Mouse (Mus musculus): ENCODE measurements around the gene Rnf5. TPM values are rescaled to one million over a fixed set of nuclear protein-coding genes. Genes with fewer than 3 reads are reported as not detected.

Rnf5 gene
- polyA plus RNA-seq, 1 experiment from 2014 or later, result 104 TPM

DNA sequence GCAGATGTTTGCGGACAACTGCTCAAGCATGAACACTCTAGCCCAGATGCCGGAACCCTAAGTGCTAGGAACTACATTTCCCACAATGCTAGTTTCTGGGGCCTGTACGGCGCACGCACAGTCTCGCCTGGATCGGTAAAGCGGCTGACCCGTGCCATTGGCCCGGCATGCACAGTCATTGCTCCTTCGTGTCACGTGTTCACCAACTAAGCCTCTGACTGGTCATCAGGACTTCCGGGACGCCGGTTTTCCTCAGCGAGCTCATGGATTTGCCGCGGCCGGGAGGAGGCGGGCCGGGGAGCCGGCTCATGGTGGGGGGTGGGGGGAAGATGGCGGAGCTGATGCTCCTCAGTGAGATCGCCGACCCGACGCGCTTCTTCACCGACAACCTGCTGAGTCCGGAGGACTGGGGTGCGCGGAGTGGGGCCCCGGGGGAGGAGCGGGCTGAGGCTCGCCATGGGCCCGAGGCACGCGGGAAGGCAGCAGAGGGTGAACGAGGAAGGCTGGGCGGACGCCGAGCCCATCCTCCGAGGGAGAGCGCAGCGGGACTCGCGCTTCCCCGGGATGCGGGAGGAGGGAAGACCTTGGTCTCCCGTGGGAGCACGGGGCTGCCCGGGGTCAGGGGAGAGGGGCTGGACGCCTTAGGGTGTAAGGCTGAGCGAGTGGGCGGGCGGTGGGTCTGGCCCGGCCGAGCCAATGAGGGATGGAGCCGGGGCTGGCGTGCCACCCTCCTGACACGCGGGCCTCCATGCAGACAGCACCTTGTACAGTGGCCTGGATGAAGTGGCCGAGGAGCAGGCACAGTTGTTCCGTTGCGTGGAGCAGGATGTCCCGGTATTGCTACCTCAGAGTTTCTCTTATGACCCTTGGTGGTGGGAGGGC is 43.7 kb upstream of the Rnf5 start, which contains the start of gene Atf6b:
TSS of gene Atf6b (plus strand) at position 241 of the 882 bp plus-strand sequence.
- Histone ChIP-seq H3K4me3 (ENCODE audit: low read depth, low read length) (peak within 1 kb of the TSS; percentile 91), H3K9me3 (ENCODE audit: control insufficient read depth, low read depth, low read length) (no peaks in the 10 kb centered on the region), H3K27me3 (ENCODE audit: control insufficient read depth, insufficient read depth, low read length) (no peaks in the 10 kb centered on the region), H3K36me3 (ENCODE audit: control insufficient read depth, insufficient read depth, low read length) (peaks cover 27% of the 10 kb centered on the region), H3K4me2 (replicated peaks; ENCODE audit: low read depth, low read length) (peak within 1 kb of the TSS; percentile 91), H3K9ac (replicated peaks; ENCODE audit: low read depth, low read length) (peak within 1 kb of the TSS; percentile 84), H3K27ac (ENCODE audit: low read length) (peak within 1 kb of the TSS; percentile 49), H3K4me1 (ENCODE audit: control insufficient read depth, insufficient read depth, low read length) (peaks cover 6% of the 10 kb centered on the region; the same call in 1 of the 2 replicates)
- peak; percentile 97 for ATAC-seq (ENCODE audit: insufficient number of reproducible peaks, insufficient read depth, low FRiP score, low read depth)
- WGBS, result 1% methylated on average over 64 of the region's 66 CpGs

DNA sequence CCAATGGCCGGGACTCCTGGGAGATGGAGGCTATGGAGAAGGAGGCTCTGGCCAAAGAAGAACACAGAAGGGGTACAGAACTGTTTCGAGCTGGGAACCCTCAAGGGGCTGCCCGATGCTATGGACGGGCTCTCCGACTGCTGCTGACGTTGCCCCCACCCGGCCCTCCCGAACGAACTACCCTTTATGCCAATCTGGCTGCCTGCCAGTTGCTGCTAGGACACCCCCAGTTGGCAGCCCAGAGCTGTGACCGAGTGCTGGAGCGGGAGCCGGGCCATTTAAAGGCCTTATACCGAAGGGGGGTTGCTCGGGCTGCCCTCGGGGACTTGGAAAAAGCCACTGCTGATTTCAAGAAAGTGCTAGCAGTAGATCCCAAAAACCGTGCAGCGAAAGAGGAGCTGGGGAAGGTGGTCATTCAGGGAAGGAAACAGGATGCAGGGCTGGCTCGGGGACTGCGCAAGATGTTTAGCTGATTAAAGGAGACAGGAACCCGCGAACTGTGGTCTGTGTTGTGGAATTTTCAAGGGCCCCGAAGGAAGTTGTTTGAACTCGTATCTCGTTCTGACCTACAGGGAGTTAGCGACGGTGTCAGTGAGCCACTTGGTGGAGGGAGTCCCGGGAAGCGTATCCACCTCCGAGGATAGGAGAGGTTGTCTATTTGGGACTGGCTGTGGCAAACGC is 42.5 kb upstream of the Rnf5 start:
- no peak for ATAC-seq (ENCODE audit: insufficient number of reproducible peaks, insufficient read depth, low FRiP score, low read depth)
- peaks cover 8% of the 10 kb centered on the region; the same call in 1 of the 2 replicates for H3K4me1 ChIP-seq (ENCODE audit: control insufficient read depth, insufficient read depth, low read length)
- WGBS, result 88% methylated on average over 30 of the region's 30 CpGs
- no peak overlapping the region for H3K27ac ChIP-seq (ENCODE audit: low read length)
- H3K9me3 ChIP-seq (ENCODE audit: control insufficient read depth, low read depth, low read length), result no peaks in the 10 kb centered on the region
- H3K4me3 ChIP-seq (ENCODE audit: low read depth, low read length), result 0 out of 2 replicates have a peak overlapping the region, but pooled peaks have one; percentile 91
- H3K9ac ChIP-seq (replicated peaks; ENCODE audit: low read depth, low read length), result no peak overlapping the region
- H3K4me2 ChIP-seq (replicated peaks; ENCODE audit: low read depth, low read length), result no peak overlapping the region
- H3K27me3 ChIP-seq (ENCODE audit: control insufficient read depth, insufficient read depth, low read length), result no peaks in the 10 kb centered on the region
- H3K36me3 ChIP-seq (ENCODE audit: control insufficient read depth, insufficient read depth, low read length), result peaks cover 15% of the 10 kb centered on the region

DNA sequence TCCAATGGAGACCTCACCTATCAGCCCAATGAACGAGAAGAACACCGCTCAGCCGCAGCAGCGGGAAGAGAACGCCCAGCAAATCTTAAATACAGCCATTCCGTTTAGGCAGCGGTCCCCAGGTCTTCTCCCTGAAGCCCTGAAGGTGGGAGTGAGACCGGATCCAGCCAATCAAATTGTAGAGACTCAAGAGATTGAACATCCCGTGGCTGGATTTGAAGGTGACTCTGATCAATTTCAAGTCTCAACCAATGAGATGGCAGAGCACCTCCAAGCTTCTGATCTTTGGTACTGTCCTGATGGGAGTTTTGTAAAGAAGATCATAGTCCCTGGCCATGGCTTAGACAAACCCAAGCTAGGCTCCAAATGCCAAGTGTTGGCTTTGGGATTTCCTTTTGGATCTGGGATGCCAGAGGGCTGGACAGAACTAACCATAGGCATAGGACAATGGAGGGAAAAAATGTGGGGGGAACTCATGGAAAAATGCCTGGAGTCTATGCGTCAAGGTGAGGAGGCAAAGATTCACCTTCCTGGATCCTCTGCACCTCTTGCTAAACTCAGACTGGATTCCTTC is 41.9 kb upstream of the Rnf5 start:
- Histone ChIP-seq H3K4me1 (ENCODE audit: control insufficient read depth, insufficient read depth, low read length) (peaks cover 14% of the 10 kb centered on the region; the same call in 1 of the 2 replicates), H3K27ac (ENCODE audit: low read length) (no peak overlapping the region), H3K9me3 (ENCODE audit: control insufficient read depth, low read depth, low read length) (no peaks in the 10 kb centered on the region), H3K9ac (replicated peaks; ENCODE audit: low read depth, low read length) (peak overlapping the region; percentile 56; the same call in 1 of the 2 replicates), H3K27me3 (ENCODE audit: control insufficient read depth, insufficient read depth, low read length) (no peaks in the 10 kb centered on the region), H3K4me3 (ENCODE audit: low read depth, low read length) (peak overlapping the region; percentile 52), H3K4me2 (replicated peaks; ENCODE audit: low read depth, low read length) (peak overlapping the region; percentile 60), H3K36me3 (ENCODE audit: control insufficient read depth, insufficient read depth, low read length) (peaks cover 8% of the 10 kb centered on the region)
- 49% methylated on average over 10 of the region's 10 CpGs for WGBS
- ATAC-seq (ENCODE audit: insufficient number of reproducible peaks, insufficient read depth, low FRiP score, low read depth), result no peak

DNA sequence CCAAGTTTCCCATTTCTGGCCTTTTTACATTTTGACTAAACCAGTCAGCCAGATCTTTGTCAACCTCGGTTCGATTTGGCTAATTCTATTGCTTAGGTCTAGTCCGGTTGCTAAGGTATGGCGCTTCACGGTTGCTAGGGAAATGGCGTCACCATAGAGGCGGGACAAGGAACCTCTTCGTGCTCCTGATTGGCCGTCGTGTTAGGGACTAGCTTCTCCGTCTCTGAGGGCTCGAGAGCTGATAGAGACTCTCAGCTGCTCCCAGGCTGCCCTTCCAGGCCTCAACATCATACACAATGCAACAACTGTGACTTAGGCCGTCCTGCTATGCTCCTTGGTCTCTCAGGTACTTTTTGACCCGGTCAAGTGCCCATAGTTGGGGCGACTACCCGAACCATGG is 41.1 kb upstream of the Rnf5 start, which contains the start of gene Fkbpl:
TSS of gene Fkbpl (plus strand) at position 157 of the 400 bp plus-strand sequence.
- under 1% methylated on average over 16 of the region's 16 CpGs for WGBS
- peak within 1 kb of the TSS; percentile 52 for H3K4me3 ChIP-seq (ENCODE audit: low read depth, low read length)
- H3K27ac ChIP-seq (ENCODE audit: low read length), result peak within 1 kb of the TSS; percentile 63; the same call in 1 of the 2 replicates
- H3K36me3 ChIP-seq (ENCODE audit: control insufficient read depth, insufficient read depth, low read length), result peaks cover 3% of the 10 kb centered on the region; the same call in 1 of the 2 replicates
- no peaks in the 10 kb centered on the region for H3K9me3 ChIP-seq (ENCODE audit: control insufficient read depth, low read depth, low read length)
- peaks cover 14% of the 10 kb centered on the region; the same call in 1 of the 2 replicates for H3K4me1 ChIP-seq (ENCODE audit: control insufficient read depth, insufficient read depth, low read length)
- H3K27me3 ChIP-seq (ENCODE audit: control insufficient read depth, insufficient read depth, low read length), result no peaks in the 10 kb centered on the region
- H3K4me2 ChIP-seq (replicated peaks; ENCODE audit: low read depth, low read length), result peak within 1 kb of the TSS; percentile 60
- H3K9ac ChIP-seq (replicated peaks; ENCODE audit: low read depth, low read length), result peak within 1 kb of the TSS; percentile 56
- ATAC-seq (ENCODE audit: insufficient number of reproducible peaks, insufficient read depth, low FRiP score, low read depth), result peak; percentile 82

DNA sequence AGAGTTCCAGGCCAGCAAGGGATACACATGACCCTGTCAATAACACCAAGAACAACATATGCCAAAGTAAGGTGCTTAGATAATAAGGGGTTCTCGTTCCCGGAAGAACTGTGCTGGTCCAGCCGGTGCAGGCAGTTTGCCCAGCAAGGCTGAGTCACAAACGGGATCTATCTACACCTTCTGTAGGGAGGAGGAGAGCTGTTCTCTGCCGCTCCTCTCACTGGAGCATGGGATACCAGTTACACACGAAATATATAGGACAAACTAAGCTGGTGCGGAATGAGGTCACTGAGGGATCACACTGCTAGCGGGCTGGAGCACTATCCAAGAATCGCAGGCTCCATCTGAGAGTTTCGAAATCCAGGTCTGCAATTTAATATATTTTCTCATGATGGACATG is 40.5 kb upstream of the Rnf5 start:
- WGBS, result 85% methylated on average over 10 of the region's 10 CpGs
- H3K9ac ChIP-seq (replicated peaks; ENCODE audit: low read depth, low read length), result no peak overlapping the region
- peaks cover 14% of the 10 kb centered on the region; the same call in 1 of the 2 replicates for H3K4me1 ChIP-seq (ENCODE audit: control insufficient read depth, insufficient read depth, low read length)
- ATAC-seq (ENCODE audit: insufficient number of reproducible peaks, insufficient read depth, low FRiP score, low read depth), result no peak
- H3K27me3 ChIP-seq (ENCODE audit: control insufficient read depth, insufficient read depth, low read length), result no peaks in the 10 kb centered on the region
- no peak overlapping the region for H3K4me2 ChIP-seq (replicated peaks; ENCODE audit: low read depth, low read length)
- H3K9me3 ChIP-seq (ENCODE audit: control insufficient read depth, low read depth, low read length), result no peaks in the 10 kb centered on the region
- no peak overlapping the region for H3K27ac ChIP-seq (ENCODE audit: low read length)
- H3K36me3 ChIP-seq (ENCODE audit: control insufficient read depth, insufficient read depth, low read length), result no peaks in the 10 kb centered on the region
- H3K4me3 ChIP-seq (ENCODE audit: low read depth, low read length), result no peak overlapping the region

DNA sequence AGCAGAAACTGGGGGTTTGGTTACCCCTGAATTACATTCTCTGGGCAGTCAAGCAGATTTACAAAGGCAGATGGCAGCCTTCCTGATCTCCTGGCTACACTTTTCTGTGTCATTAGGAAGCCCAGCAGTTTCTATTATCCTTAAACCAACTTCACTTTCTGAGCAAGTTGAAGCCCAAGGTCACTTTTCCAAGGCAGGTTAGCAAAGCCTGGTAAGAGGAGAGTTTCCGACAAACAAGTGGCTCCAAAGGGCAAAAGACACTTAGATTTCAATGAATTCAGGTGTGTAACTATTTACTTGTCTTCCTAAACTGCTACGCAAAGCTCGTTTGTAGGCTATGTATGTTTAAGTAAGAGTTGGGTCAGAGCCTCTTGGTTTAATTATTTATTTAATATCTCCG is 39.9 kb upstream of the Rnf5 start:
- Histone ChIP-seq H3K4me2 (replicated peaks; ENCODE audit: low read depth, low read length) (no peak overlapping the region), H3K9me3 (ENCODE audit: control insufficient read depth, low read depth, low read length) (no peaks in the 10 kb centered on the region), H3K4me3 (ENCODE audit: low read depth, low read length) (no peak overlapping the region), H3K36me3 (ENCODE audit: control insufficient read depth, insufficient read depth, low read length) (no peaks in the 10 kb centered on the region), H3K9ac (replicated peaks; ENCODE audit: low read depth, low read length) (no peak overlapping the region), H3K4me1 (ENCODE audit: control insufficient read depth, insufficient read depth, low read length) (peaks cover 14% of the 10 kb centered on the region; the same call in 1 of the 2 replicates), H3K27ac (ENCODE audit: low read length) (no peak overlapping the region), H3K27me3 (ENCODE audit: control insufficient read depth, insufficient read depth, low read length) (no peaks in the 10 kb centered on the region)
- WGBS, result 87% methylated on average over 4 of the region's 4 CpGs
- no peak for ATAC-seq (ENCODE audit: insufficient number of reproducible peaks, insufficient read depth, low FRiP score, low read depth)

DNA sequence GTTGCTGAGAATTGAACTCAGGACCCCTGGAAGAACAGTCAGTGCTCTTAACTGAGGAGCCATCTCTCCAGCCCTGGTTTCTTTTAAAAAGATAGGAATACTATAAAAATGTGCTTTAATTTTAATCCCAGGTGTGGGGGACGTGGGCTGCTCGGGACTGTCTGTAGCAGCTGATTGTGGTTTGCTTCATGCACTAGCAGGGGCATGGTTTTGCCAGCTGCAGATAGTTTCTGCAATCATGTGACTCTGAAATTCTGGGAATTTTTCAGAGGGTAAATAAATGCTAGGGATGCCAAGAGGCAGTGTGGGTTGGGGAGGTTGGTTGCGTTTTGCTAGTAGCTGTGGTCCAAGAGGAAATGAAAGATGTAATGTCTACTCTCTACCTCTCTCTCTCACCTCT is 38.5 kb upstream of the Rnf5 start:
- Histone ChIP-seq H3K9ac (replicated peaks; ENCODE audit: low read depth, low read length) (no peak overlapping the region), H3K27me3 (ENCODE audit: control insufficient read depth, insufficient read depth, low read length) (no peaks in the 10 kb centered on the region), H3K9me3 (ENCODE audit: control insufficient read depth, low read depth, low read length) (no peaks in the 10 kb centered on the region), H3K4me1 (ENCODE audit: control insufficient read depth, insufficient read depth, low read length) (peaks cover 7% of the 10 kb centered on the region; the same call in 1 of the 2 replicates), H3K4me2 (replicated peaks; ENCODE audit: low read depth, low read length) (no peak overlapping the region), H3K27ac (ENCODE audit: low read length) (no peak overlapping the region), H3K36me3 (ENCODE audit: control insufficient read depth, insufficient read depth, low read length) (no peaks in the 10 kb centered on the region), H3K4me3 (ENCODE audit: low read depth, low read length) (no peak overlapping the region)
- 84% methylated on average over 3 of the region's 3 CpGs for WGBS
- no peak for ATAC-seq (ENCODE audit: insufficient number of reproducible peaks, insufficient read depth, low FRiP score, low read depth)

Measured in stomach, embryonic 14.5 days (tissue).